Mouse (Mus musculus): Measurements from ENCODE around the gene Olfr1189. TPM values are rescaled to one million over a fixed set of nuclear protein-coding genes. Genes with fewer than 3 reads are reported as not detected.
"Not testable (repeated sequence)": the region's sequence is repeated elsewhere in the genome, so short reads cannot be mapped to it uniquely, and the experiment has no call there.

Gene Olfr1189
- polyA plus RNA-seq (2016; fragmentation: Nextera tagmentation; extraction: Ambion mirVana) = not detected in 2 replicates

GRCm38 (mm10) chr2:88586154-88586553 is at the start of gene Olfr1189:
Gene Olfr1189, plus strand, starts transcription at chr2:88586454.
- no peaks in the 10 kb centered on the region for H3K36me3 ChIP-seq
- ATAC-seq (ENCODE audit: low FRiP score) = no peak

DNA sequence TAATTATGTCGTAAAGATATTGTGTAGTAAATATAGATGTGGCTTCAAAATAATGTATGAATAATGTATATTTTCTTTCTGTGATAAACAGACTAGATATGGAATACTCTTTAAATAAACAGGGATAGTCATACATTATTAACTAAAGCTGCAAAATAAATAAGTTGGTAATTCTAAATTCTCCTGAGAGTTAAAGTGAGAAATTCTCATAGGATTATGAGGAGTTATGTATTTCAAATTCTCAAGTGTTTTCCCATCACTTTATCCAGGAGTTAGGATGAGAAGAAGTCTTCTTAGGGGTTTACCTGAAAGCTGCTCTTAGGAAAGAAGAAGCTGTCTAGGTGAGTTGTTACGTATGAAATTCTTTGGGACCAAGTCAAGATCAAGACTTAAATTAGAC is 29.6 kb upstream of the Olfr1189 start, which contains the start of gene Olfr1188:
TSS of gene Olfr1188 (plus strand) at position 301 of the 400 bp plus-strand sequence.
- H3K27ac ChIP-seq = no peak within 1 kb of the TSS
- no peaks in the 10 kb centered on the region for H3K27me3 ChIP-seq
- ATAC-seq (ENCODE audit: low FRiP score) = no peak
- WGBS = 88% methylated on average over 2 of the region's 2 CpGs
- H3K4me1 ChIP-seq = no peaks in the 10 kb centered on the region
- H3K9ac ChIP-seq = no peak within 1 kb of the TSS
- no peak within 1 kb of the TSS for H3K4me3 ChIP-seq
- H3K9me3 ChIP-seq (replicated peaks) = no peaks in the 10 kb centered on the region
- H3K4me2 ChIP-seq (replicated peaks) = no peak within 1 kb of the TSS
- H3K36me3 ChIP-seq = no peaks in the 10 kb centered on the region

More at GRCm38 (mm10) chr2:88586154-88586553, at the start of gene Olfr1189:
- Histone ChIP-seq H3K9me3 (replicated peaks) (no peaks in the 10 kb centered on the region), H3K4me2 (replicated peaks) (no peak within 1 kb of the TSS), H3K27me3 (no peaks in the 10 kb centered on the region), H3K27ac (no peak within 1 kb of the TSS), H3K9ac (no peak within 1 kb of the TSS), H3K4me1 (no peaks in the 10 kb centered on the region), H3K4me3 (no peak within 1 kb of the TSS)

GRCm38 (mm10) chr2:88572696-88573095 is 13.6 kb upstream of the Olfr1189 start:
- 91% methylated on average over 12 of the region's 12 CpGs for WGBS
- not testable (repeated sequence) for H3K4me1 ChIP-seq

GRCm38 (mm10) chr2:88640242-88640641 is 54.0 kb downstream of the Olfr1189 start, which contains the start of gene Olfr1191-ps1:
Gene Olfr1191-ps1, plus strand, starts transcription at chr2:88640542.
- not testable (repeated sequence) for H3K27me3 ChIP-seq; H3K4me1 ChIP-seq; H3K4me3 ChIP-seq; H3K36me3 ChIP-seq; ATAC-seq (ENCODE audit: low FRiP score); H3K9ac ChIP-seq; H3K27ac ChIP-seq; H3K4me2 ChIP-seq (replicated peaks); H3K9me3 ChIP-seq (replicated peaks)
- WGBS = 89% methylated on average over 1 of the region's 1 CpGs

More at GRCm38 (mm10) chr2:88572696-88573095, 13.6 kb upstream of the Olfr1189 start:
- H3K4me2 ChIP-seq (replicated peaks); H3K36me3 ChIP-seq; ATAC-seq (ENCODE audit: low FRiP score); H3K4me3 ChIP-seq; H3K27ac ChIP-seq; H3K9me3 ChIP-seq (replicated peaks); H3K9ac ChIP-seq; H3K27me3 ChIP-seq: not testable (repeated sequence)

Other genes starting within 250 kb of the Olfr1189 start
- gene Olfr1176, start 249.7 kb upstream of the Olfr1189 start, polyA plus RNA-seq (2016; fragmentation: Nextera tagmentation; extraction: Ambion mirVana) = not detected in 2 replicates
- not detected in 2 replicates for gene Olfr1177-ps, start 240.0 kb upstream of the Olfr1189 start, polyA plus RNA-seq (2016; fragmentation: Nextera tagmentation; extraction: Ambion mirVana)
- gene Olfr1178, start 199.4 kb upstream of the Olfr1189 start, polyA plus RNA-seq (2016; fragmentation: Nextera tagmentation; extraction: Ambion mirVana) = not detected in 2 replicates
- not detected in 2 replicates for gene Olfr1179, start 180.0 kb upstream of the Olfr1189 start, polyA plus RNA-seq (2016; fragmentation: Nextera tagmentation; extraction: Ambion mirVana)
- not detected in 2 replicates for gene Olfr1180, start 167.3 kb upstream of the Olfr1189 start, polyA plus RNA-seq (2016; fragmentation: Nextera tagmentation; extraction: Ambion mirVana)
- gene Olfr1181, start 160.3 kb upstream of the Olfr1189 start, polyA plus RNA-seq (2016; fragmentation: Nextera tagmentation; extraction: Ambion mirVana) = not detected in 2 replicates
- gene Gm13757, start 137.3 kb upstream of the Olfr1189 start, polyA plus RNA-seq (2016; fragmentation: Nextera tagmentation; extraction: Ambion mirVana) = not detected in 2 replicates
- not detected in 2 replicates for gene Olfr1183, start 131.6 kb upstream of the Olfr1189 start, polyA plus RNA-seq (2016; fragmentation: Nextera tagmentation; extraction: Ambion mirVana)
- gene Olfr1184, start 102.9 kb upstream of the Olfr1189 start, polyA plus RNA-seq (2016; fragmentation: Nextera tagmentation; extraction: Ambion mirVana) = not detected in 2 replicates
- gene Olfr1185-ps1, start 93.1 kb upstream of the Olfr1189 start, polyA plus RNA-seq (2016; fragmentation: Nextera tagmentation; extraction: Ambion mirVana) = not detected in 2 replicates
- gene Olfr1186, start 67.9 kb upstream of the Olfr1189 start, polyA plus RNA-seq (2016; fragmentation: Nextera tagmentation; extraction: Ambion mirVana) = not detected in 2 replicates
- gene Olfr1188, start 29.5 kb upstream of the Olfr1189 start, polyA plus RNA-seq (2016; fragmentation: Nextera tagmentation; extraction: Ambion mirVana) = not detected in 2 replicates
- not detected in 2 replicates for gene Olfr1191-ps1, start 54.1 kb downstream of the Olfr1189 start, polyA plus RNA-seq (2016; fragmentation: Nextera tagmentation; extraction: Ambion mirVana)
- gene Olfr1192-ps1, start 62.1 kb downstream of the Olfr1189 start, polyA plus RNA-seq (2016; fragmentation: Nextera tagmentation; extraction: Ambion mirVana) = not detected in 2 replicates
- not detected in 2 replicates for gene Olfr1193, start 89.2 kb downstream of the Olfr1189 start, polyA plus RNA-seq (2016; fragmentation: Nextera tagmentation; extraction: Ambion mirVana)
- gene Olfr1195, start 102.7 kb downstream of the Olfr1189 start, polyA plus RNA-seq (2016; fragmentation: Nextera tagmentation; extraction: Ambion mirVana) = not detected in 2 replicates
- not detected in 2 replicates for gene Olfr1196, start 118.1 kb downstream of the Olfr1189 start, polyA plus RNA-seq (2016; fragmentation: Nextera tagmentation; extraction: Ambion mirVana)
- not detected in 2 replicates for gene Olfr1197, start 145.9 kb downstream of the Olfr1189 start, polyA plus RNA-seq (2016; fragmentation: Nextera tagmentation; extraction: Ambion mirVana)
- not detected in 2 replicates for gene Olfr1198, start 164.9 kb downstream of the Olfr1189 start, polyA plus RNA-seq (2016; fragmentation: Nextera tagmentation; extraction: Ambion mirVana)
- gene Olfr1199, start 174.0 kb downstream of the Olfr1189 start, polyA plus RNA-seq (2016; fragmentation: Nextera tagmentation; extraction: Ambion mirVana) = not detected in 2 replicates
- not detected in 2 replicates for gene Olfr1200, start 184.0 kb downstream of the Olfr1189 start, polyA plus RNA-seq (2016; fragmentation: Nextera tagmentation; extraction: Ambion mirVana)
- not detected in 2 replicates for gene Olfr1201, start 206.6 kb downstream of the Olfr1189 start, polyA plus RNA-seq (2016; fragmentation: Nextera tagmentation; extraction: Ambion mirVana)
- gene Olfr1202, start 228.0 kb downstream of the Olfr1189 start, polyA plus RNA-seq (2016; fragmentation: Nextera tagmentation; extraction: Ambion mirVana) = not detected in 2 replicates
- gene Olfr1205, start 243.3 kb downstream of the Olfr1189 start, polyA plus RNA-seq (2016; fragmentation: Nextera tagmentation; extraction: Ambion mirVana) = not detected in 2 replicates

All from hindbrain, embryonic 12.5 days (tissue).